Mouse (Mus musculus) ES-Bruce4 (cell line): Measurements from ENCODE around the gene Cops2. TPM values are rescaled to one million over a fixed set of nuclear protein-coding genes. Genes with fewer than 3 reads are reported as not detected.

ENCODE experiments used
- H3K27ac ChIP-seq: 2 replicates; pipeline ENCODE4 v1.5.1; 2012; ENCODE audit warnings: low read length, inconsistent platforms; ENCODE audit not compliant: insufficient read depth
- H3K27me3 ChIP-seq: 2 replicates; pipeline ENCODE4 v1.6.1; 2012; ENCODE audit warnings: mild to moderate bottlenecking, low read length, inconsistent platforms; ENCODE audit not compliant: control insufficient read depth, poor library complexity, insufficient read depth, severe bottlenecking
- H3K36me3 ChIP-seq: 2 replicates; pipeline ENCODE4 v1.6.1; 2012; ENCODE audit warnings: inconsistent platforms, mild to moderate bottlenecking, low read length, moderate library complexity; ENCODE audit not compliant: control insufficient read depth, poor library complexity, insufficient read depth, severe bottlenecking
- H3K4me1 ChIP-seq: one replicate; pipeline ENCODE4 v1.8.1; 2011; ENCODE audit warnings: low read length; ENCODE audit not compliant: control insufficient read depth, insufficient read depth
- H3K4me3 ChIP-seq: 2 replicates; pipeline ENCODE4 v1.5.1; 2011; ENCODE audit warnings: low read depth, mild to moderate bottlenecking, low read length
- H3K9ac ChIP-seq: 2 replicates; pipeline ENCODE4 v1.6.1; 2012; ENCODE audit warnings: low read depth, mild to moderate bottlenecking, inconsistent platforms; ENCODE audit not compliant: poor library complexity, severe bottlenecking
- H3K9me3 ChIP-seq: replicated peaks from 2 replicates; pipeline ENCODE4 v1.6.1; 2012; ENCODE audit warnings: mild to moderate bottlenecking, low read length, inconsistent platforms; ENCODE audit not compliant: control insufficient read depth, poor library complexity, insufficient read depth, severe bottlenecking
- CTCF ChIP-seq: IDR thresholded peaks from one replicate; pipeline ENCODE4 v1.8.1; 2011; ENCODE audit warnings: low read depth, low read length
- EP300 ChIP-seq: IDR thresholded peaks from 2 replicates; pipeline ENCODE4 v1.6.1; 2011; ENCODE audit warnings: low read depth, low read length; ENCODE audit not compliant: insufficient read depth
- POLR2A ChIP-seq: IDR thresholded peaks from one replicate; pipeline ENCODE4 v1.8.1; 2011; ENCODE audit warnings: low read length; ENCODE audit not compliant: insufficient read depth
- polyA plus RNA-seq: library from polyadenylated mRNA; stranded (reverse); fragments of >200 nt; gene quantifications from 2 replicates; pipeline ENCODE4 v1.2.4, GENCODE M21; 2011; ENCODE audit warnings: low read depth; ENCODE audit not compliant: missing spikeins, insufficient read depth, insufficient read length

Cops2 gene
- polyA plus RNA-seq: 208 and 233 TPM in 2 replicates

GRCm38 (mm10) chr2:125858521-125859280 lies at the start of gene Cops2, which contains the start of gene Galk2:
TSS of gene Cops2 (minus strand) at chr2:125859139.
TSS of gene Galk2 (plus strand) at chr2:125859109.
- H3K4me1 ChIP-seq: no peaks in the 10 kb centered on the region
- peak within 1 kb of the TSS; percentile 96 for H3K4me3 ChIP-seq
- no peak for TF ChIP-seq POLR2A
- TF ChIP-seq EP300: 0 out of 2 replicates have a peak, but pooled peaks have one; percentile 42
- no peak within 1 kb of the TSS for H3K27ac ChIP-seq
- no peaks in the 10 kb centered on the region for H3K9me3 ChIP-seq
- H3K9ac ChIP-seq: peak within 1 kb of the TSS; percentile 96
- H3K36me3 ChIP-seq: no peaks in the 10 kb centered on the region; the same call in 1 of the 2 replicates
- no peaks in the 10 kb centered on the region for H3K27me3 ChIP-seq

GRCm38 (mm10) chr2:125907580-125908255 lies 48.8 kb upstream of the Cops2 start:
- TF ChIP-seq EP300 (no peak), CTCF (no peak), POLR2A (no peak)
- H3K27ac ChIP-seq: no peak overlapping the region
- H3K4me1 ChIP-seq: no peaks in the 10 kb centered on the region
- H3K36me3 ChIP-seq: no peaks in the 10 kb centered on the region
- H3K9me3 ChIP-seq: no peaks in the 10 kb centered on the region
- H3K9ac ChIP-seq: no peak overlapping the region
- no peaks in the 10 kb centered on the region for H3K27me3 ChIP-seq
- H3K4me3 ChIP-seq: no peak overlapping the region

- H3K36me3 ChIP-seq: no peaks in the 10 kb centered on the region
- no peaks in the 10 kb centered on the region for H3K4me1 ChIP-seq
- no peak overlapping the region for H3K9ac ChIP-seq
- H3K9me3 ChIP-seq: no peaks in the 10 kb centered on the region
- H3K4me3 ChIP-seq: no peak overlapping the region
- TF ChIP-seq POLR2A (no peak), EP300 (no peak), CTCF (no peak)
- H3K27ac ChIP-seq: no peak overlapping the region
- no peaks in the 10 kb centered on the region for H3K27me3 ChIP-seq
Measured at GRCm38 (mm10) chr2:125906407-125907066, 47.6 kb upstream of the Cops2 start.

DNA sequence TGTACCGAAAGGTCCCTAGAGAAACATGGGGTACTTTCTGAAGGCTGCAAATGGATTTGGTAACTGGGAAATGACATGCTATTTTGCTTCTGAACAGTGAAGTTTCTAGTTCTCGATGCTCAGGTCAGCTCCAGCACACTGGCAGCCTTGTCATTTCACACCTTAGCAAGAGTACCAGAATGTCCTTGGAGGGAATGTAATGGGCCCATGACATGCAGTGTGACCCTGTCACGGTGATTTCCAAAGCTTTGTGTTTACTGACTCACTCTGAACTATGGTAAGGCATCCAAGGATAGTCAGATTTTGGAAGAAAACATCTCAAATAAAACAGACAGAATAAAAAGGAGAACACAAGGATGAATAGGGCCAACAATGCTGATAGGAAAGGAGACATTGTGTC lies 42.5 kb upstream of the Cops2 start:
- Histone ChIP-seq H3K27me3 (no peaks in the 10 kb centered on the region), H3K4me3 (no peak overlapping the region), H3K9me3 (no peaks in the 10 kb centered on the region), H3K9ac (no peak overlapping the region), H3K4me1 (no peaks in the 10 kb centered on the region), H3K27ac (no peak overlapping the region), H3K36me3 (no peaks in the 10 kb centered on the region)
- TF ChIP-seq EP300: no peak
- no peak for TF ChIP-seq CTCF
- TF ChIP-seq POLR2A: no peak

- Histone ChIP-seq H3K4me3 (no peak overlapping the region), H3K9ac (no peak overlapping the region), H3K27me3 (no peaks in the 10 kb centered on the region), H3K4me1 (no peaks in the 10 kb centered on the region), H3K9me3 (no peaks in the 10 kb centered on the region), H3K27ac (no peak overlapping the region), H3K36me3 (no peaks in the 10 kb centered on the region)
- TF ChIP-seq CTCF: no peak
Measured at GRCm38 (mm10) chr2:125900797-125901410, 42.0 kb upstream of the Cops2 start.

- no peaks in the 10 kb centered on the region for H3K9me3 ChIP-seq
- H3K9ac ChIP-seq: no peak overlapping the region
- no peak overlapping the region for H3K4me3 ChIP-seq
- H3K4me1 ChIP-seq: no peaks in the 10 kb centered on the region
- H3K27me3 ChIP-seq: no peaks in the 10 kb centered on the region
- no peaks in the 10 kb centered on the region for H3K36me3 ChIP-seq
- no peak overlapping the region for H3K27ac ChIP-seq
- TF ChIP-seq CTCF (no peak), POLR2A (no peak), EP300 (no peak)
Measured at GRCm38 (mm10) chr2:125896355-125896754, 37.4 kb upstream of the Cops2 start.
